Mouse (Mus musculus): ENCODE results near the gene Lce1b.

GRCm38 (mm10) chr3:92637745-92638652 is 18.7 kb downstream of the Lce1b start:
- TF ChIP-seq MAX (IDR thresholded peaks at IDR 0.05) (no peak), CTCF (IDR thresholded peaks at IDR 0.05; ENCODE audit: control insufficient read depth, insufficient read depth, insufficient read length) (no peak), MYOG (IDR thresholded peaks at IDR 0.05; ENCODE audit: control insufficient read depth, extremely low read depth, insufficient read length) (no peak), USF1 (IDR thresholded peaks at IDR 0.05; ENCODE audit: low read depth) (no peak), MYOD1 (IDR thresholded peaks at IDR 0.05; ENCODE audit: control insufficient read depth, insufficient read length, low read depth) (no peak), FOSL1 (IDR thresholded peaks at IDR 0.05; ENCODE audit: insufficient read depth, low read length, poor library complexity, severe bottlenecking) (no peak), CEBPB (IDR thresholded peaks at IDR 0.05; ENCODE audit: low read depth) (no peak)
